Mouse (Mus musculus) stomach, postnatal 0 days (tissue): ENCODE data around the gene Ninj1.

Source experiments
- CTCF ChIP-seq: IDR thresholded peaks from 2 replicates; pipeline ENCODE4 v1.5.1; 2016; ENCODE audit warnings: antibody characterized with exemption, low read depth, mild to moderate bottlenecking, moderate library complexity
- EP300 ChIP-seq: optimal IDR thresholded peaks from 2 replicates; pipeline ENCODE3; 2016; ENCODE audit warnings: antibody characterized with exemption

DNA sequence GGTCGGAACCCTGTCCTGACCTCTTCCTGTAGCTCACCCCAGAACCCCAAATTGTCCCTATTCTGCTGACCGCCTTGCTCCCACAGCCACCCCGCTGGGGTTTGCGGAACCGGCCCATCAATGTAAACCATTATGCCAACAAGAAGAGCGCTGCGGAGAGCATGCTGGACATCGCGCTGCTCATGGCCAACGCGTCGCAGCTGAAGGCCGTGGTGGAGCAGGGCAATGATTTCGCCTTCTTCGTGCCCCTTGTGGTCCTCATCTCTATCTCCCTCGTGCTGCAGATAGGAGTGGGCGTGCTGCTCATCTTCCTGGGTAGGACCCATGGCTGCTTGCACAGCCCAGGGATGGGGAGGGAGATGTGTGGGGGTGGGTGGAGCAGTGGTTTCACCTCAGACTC is 6.4 kb downstream of the Ninj1 start:
- TF ChIP-seq CTCF (no peak), EP300 (no peak)
